Mouse (Mus musculus) liver, postnatal 0 days (tissue): ENCODE results near the gene Pspn. TPM values are rescaled to one million over a fixed set of nuclear protein-coding genes. Genes with fewer than 3 reads are reported as not detected.
A peak's percentile ranks its signal among the peaks of the same experiment; 100 is the strongest.

ENCODE experiments used
- ATAC-seq: fragments of 200-750 bp; cut with Nextera tagmentation; 2 replicates; pipeline ENCODE4 v1.8.0; 2017; ENCODE audit warnings: mild to moderate bottlenecking, moderate library complexity
- DNase-seq: peaks from one replicate; pipeline ENCODE4 v3.0.0-alpha.2; 2016
- H3K27ac ChIP-seq: fragments of 300-500 bp; sonication (generic); 2 replicates; pipeline ENCODE4 v1.5.1; 2014; ENCODE audit warnings: antibody characterized with exemption, moderate library complexity, mild to moderate bottlenecking, low read depth
- H3K27me3 ChIP-seq: fragments of 300-500 bp; sonication (generic); 2 replicates; pipeline ENCODE4 v1.6.1; 2014; ENCODE audit warnings: low read length, control low read depth, mixed read lengths; ENCODE audit not compliant: insufficient read depth
- H3K36me3 ChIP-seq: fragments of 300-500 bp; sonication (generic); replicated peaks from 2 replicates; pipeline ENCODE4 v1.6.1; 2014; ENCODE audit warnings: mild to moderate bottlenecking, control low read depth, low read length, moderate library complexity, mixed read lengths; ENCODE audit not compliant: insufficient read depth
- H3K4me1 ChIP-seq: fragments of 300-500 bp; sonication (generic); 2 replicates; pipeline ENCODE4 v1.6.1; 2014; ENCODE audit warnings: antibody characterized with exemption, mild to moderate bottlenecking, control low read depth; ENCODE audit not compliant: insufficient read depth
- H3K4me2 ChIP-seq: fragments of 300-500 bp; sonication (generic); 2 replicates; pipeline ENCODE4 v1.6.1; 2014; ENCODE audit warnings: low read depth, mild to moderate bottlenecking, low read length, moderate library complexity, mixed read lengths
- H3K4me3 ChIP-seq: fragments of 300-500 bp; sonication (generic); 2 replicates; pipeline ENCODE4 v1.5.1; 2014; ENCODE audit warnings: low read depth, low read length
- H3K9ac ChIP-seq: fragments of 300-500 bp; sonication (generic); replicated peaks from 2 replicates; pipeline ENCODE4 v1.6.1; 2014; ENCODE audit warnings: mild to moderate bottlenecking, moderate library complexity
- H3K9me3 ChIP-seq: fragments of 300-500 bp; sonication (generic); 2 replicates; pipeline ENCODE4 v1.6.1; 2016; ENCODE audit warnings: mild to moderate bottlenecking, control low read depth, low read length, mixed read lengths
- CTCF ChIP-seq: sonication (generic); IDR thresholded peaks from 2 replicates; pipeline ENCODE4 v1.5.1; 2016; ENCODE audit warnings: antibody characterized with exemption, low read depth
- EP300 ChIP-seq: IDR thresholded peaks from 2 replicates; pipeline ENCODE4 v1.6.1; 2016; ENCODE audit warnings: antibody characterized with exemption, low read depth, mild to moderate bottlenecking
- WGBS: fragments of 180-500 bp; shearing (Covaris S2); extraction: QIAGEN DNeasy Blood & Tissue Kit; methylation state at CpG from one replicate; pipeline ENCODE4 v1.1.7; 2014; ENCODE audit not compliant: insufficient replicate concordance; 5-methylcytosine and 5-hydroxymethylcytosine counted together
- polyA plus RNA-seq: library from polyadenylated mRNA; unstranded; fragments of >200 nt; fragmentation: Nextera tagmentation; extraction: Ambion mirVana; gene quantifications from 2 replicates; pipeline ENCODE4 v1.2.1, GENCODE M21; 2015

Pspn gene
- polyA plus RNA-seq, 1 experiment from 2014 or later = not detected

- Histone ChIP-seq H3K9ac (no peak overlapping the region), H3K4me3 (no peak overlapping the region), H3K27me3 (no peaks in the 10 kb centered on the region), H3K27ac (no peak overlapping the region), H3K4me2 (no peak overlapping the region), H3K4me1 (peaks cover 8% of the 10 kb centered on the region), H3K36me3 (peaks cover 37% of the 10 kb centered on the region), H3K9me3 (no peaks in the 10 kb centered on the region)
- TF ChIP-seq EP300 = no peak
- DNase-seq (no peak), ATAC-seq (no peak)
- 86% methylated on average over 9 of the region's 9 CpGs for WGBS
Observed at GRCm38 (mm10) chr17:56999414-56999813, 404 bp downstream of the Pspn start.

GRCm38 (mm10) chr17:56997029-56997667 is 2.7 kb downstream of the Pspn start, which contains the start of gene Alkbh7:
TSS of gene Alkbh7 (plus strand) at chr17:56997339.
- Histone ChIP-seq H3K27me3 (no peaks in the 10 kb centered on the region), H3K4me3 (peak within 1 kb of the TSS; percentile 86), H3K9ac (peak within 1 kb of the TSS; percentile 71), H3K4me1 (peaks cover 8% of the 10 kb centered on the region), H3K9me3 (no peaks in the 10 kb centered on the region), H3K36me3 (peaks cover 42% of the 10 kb centered on the region), H3K27ac (peak within 1 kb of the TSS; percentile 77), H3K4me2 (peak within 1 kb of the TSS; percentile 70)
- DNase-seq (peak; percentile 96), ATAC-seq (peak; percentile 100)
- under 1% methylated on average over 38 of the region's 38 CpGs for WGBS
- TF ChIP-seq CTCF (peak; percentile 97), EP300 (0 out of 2 replicates have a peak, but pooled peaks have one; percentile 52)

- H3K36me3 ChIP-seq = peaks cover 42% of the 10 kb centered on the region
- TF ChIP-seq CTCF (no peak), EP300 (no peak)
- DNase-seq (no peak), ATAC-seq (no peak)
- H3K4me2 ChIP-seq = peak overlapping the region; percentile 70
- H3K27ac ChIP-seq = no peak overlapping the region
- H3K27me3 ChIP-seq = no peaks in the 10 kb centered on the region
- WGBS = 54% methylated on average over 2 of the region's 2 CpGs
- H3K9me3 ChIP-seq = no peaks in the 10 kb centered on the region
- no peak overlapping the region for H3K9ac ChIP-seq
- H3K4me3 ChIP-seq = no peak overlapping the region
- peaks cover 8% of the 10 kb centered on the region for H3K4me1 ChIP-seq
Observed at GRCm38 (mm10) chr17:56996506-56996905, 3.3 kb downstream of the Pspn start.

- no peak for TF ChIP-seq CTCF
- Histone ChIP-seq H3K9me3 (no peaks in the 10 kb centered on the region), H3K4me2 (no peak overlapping the region), H3K27me3 (no peaks in the 10 kb centered on the region), H3K27ac (no peak overlapping the region), H3K4me1 (peaks cover 15% of the 10 kb centered on the region), H3K4me3 (no peak overlapping the region), H3K36me3 (peaks cover 42% of the 10 kb centered on the region), H3K9ac (no peak overlapping the region)
- no peak for ATAC-seq
- DNase-seq = no peak
- 82% methylated on average over 8 of the region's 8 CpGs for WGBS
Observed at GRCm38 (mm10) chr17:56995046-56995445, 4.8 kb downstream of the Pspn start.

- Histone ChIP-seq H3K27ac (no peak overlapping the region), H3K4me1 (peaks cover 11% of the 10 kb centered on the region; the same call in 1 of the 2 replicates), H3K36me3 (peaks cover 36% of the 10 kb centered on the region), H3K9me3 (no peaks in the 10 kb centered on the region), H3K4me3 (peak overlapping the region; percentile 71), H3K9ac (peak overlapping the region; percentile 68), H3K4me2 (peak overlapping the region; percentile 78), H3K27me3 (no peaks in the 10 kb centered on the region)
- TF ChIP-seq CTCF = no peak
- TF ChIP-seq EP300 = no peak
- ATAC-seq (no peak), DNase-seq (no peak)
- WGBS = 65% methylated on average over 2 of the region's 2 CpGs
Observed at GRCm38 (mm10) chr17:56990966-56991365, 8.9 kb downstream of the Pspn start.

- H3K4me2 ChIP-seq = peak within 1 kb of the TSS; percentile 78
- WGBS = under 1% methylated on average over 52 of the region's 52 CpGs
Observed at GRCm38 (mm10) chr17:56990115-56990746, 9.6 kb downstream of the Pspn start, which contains the start of gene Clpp. TSS of gene Clpp (plus strand) at chr17:56990305.

More at GRCm38 (mm10) chr17:56990115-56990746, 9.6 kb downstream of the Pspn start, which contains the start of gene Clpp:
- H3K4me3 ChIP-seq = peak within 1 kb of the TSS; percentile 71
- no peaks in the 10 kb centered on the region for H3K9me3 ChIP-seq
- no peaks in the 10 kb centered on the region for H3K27me3 ChIP-seq
- H3K27ac ChIP-seq = peak within 1 kb of the TSS; percentile 69
- peaks cover 29% of the 10 kb centered on the region for H3K36me3 ChIP-seq
- peak; percentile 98 for ATAC-seq
- no peak; the same call in 1 of the 2 replicates for TF ChIP-seq EP300
- TF ChIP-seq CTCF = no peak
- H3K4me1 ChIP-seq = peaks cover 11% of the 10 kb centered on the region; the same call in 1 of the 2 replicates
- peak; percentile 96 for DNase-seq
- H3K9ac ChIP-seq = peak within 1 kb of the TSS; percentile 68
